Mouse (Mus musculus) midbrain, embryonic 12.5 days (tissue): ENCODE measurements around the gene Snx11. TPM values are rescaled to one million over a fixed set of nuclear protein-coding genes. Genes with fewer than 3 reads are reported as not detected.
"Not testable (repeated sequence)": the region's sequence is repeated elsewhere in the genome, so short reads cannot be mapped to it uniquely, and the experiment has no call there.

Experiments used
- ATAC-seq: fragments of 200-750 bp; cut with Nextera tagmentation; 2 replicates; pipeline ENCODE4 v1.8.0; 2017; ENCODE audit warnings: low read depth, moderate TSS enrichment, moderate library complexity; ENCODE audit not compliant: low FRiP score
- H3K27ac ChIP-seq: fragments of 300-500 bp; sonication (generic); replicated peaks from 2 replicates; pipeline ENCODE4 v1.5.1; 2016; ENCODE audit warnings: mild to moderate bottlenecking
- H3K27me3 ChIP-seq: fragments of 300-500 bp; sonication (generic); 2 replicates; pipeline ENCODE4 v1.6.1; 2016; ENCODE audit warnings: mild to moderate bottlenecking
- H3K36me3 ChIP-seq: fragments of 300-500 bp; sonication (generic); 2 replicates; pipeline ENCODE4 v1.6.1; 2016
- H3K4me1 ChIP-seq: fragments of 300-500 bp; sonication (generic); 2 replicates; pipeline ENCODE4 v1.6.1; 2016
- H3K4me2 ChIP-seq: fragments of 300-500 bp; sonication (generic); replicated peaks from 2 replicates; pipeline ENCODE4 v1.6.1; 2016; ENCODE audit warnings: mild to moderate bottlenecking, moderate library complexity
- H3K4me3 ChIP-seq: fragments of 300-500 bp; sonication (generic); 2 replicates; pipeline ENCODE4 v1.5.1; 2016; ENCODE audit warnings: mild to moderate bottlenecking
- H3K9ac ChIP-seq: fragments of 300-500 bp; sonication (generic); replicated peaks from 2 replicates; pipeline ENCODE4 v1.6.1; 2016; ENCODE audit warnings: mild to moderate bottlenecking, moderate library complexity
- H3K9me3 ChIP-seq: fragments of 300-500 bp; sonication (generic); 2 replicates; pipeline ENCODE4 v1.6.1; 2016; ENCODE audit warnings: mild to moderate bottlenecking
- WGBS: fragments of 180-500 bp; shearing (Covaris S2); methylation state at CpG from one replicate; pipeline ENCODE4 v1.1.7; 2016; 5-methylcytosine and 5-hydroxymethylcytosine counted together
- polyA plus RNA-seq: library from polyadenylated mRNA; unstranded; fragments of >200 nt; fragmentation: Nextera tagmentation; extraction: Ambion mirVana; gene quantifications from 2 replicates; pipeline ENCODE4 v1.2.1, GENCODE M21; 2016

Gene Snx11
- polyA plus RNA-seq, 1 experiment from 2014 or later, result 40.1 TPM

DNA sequence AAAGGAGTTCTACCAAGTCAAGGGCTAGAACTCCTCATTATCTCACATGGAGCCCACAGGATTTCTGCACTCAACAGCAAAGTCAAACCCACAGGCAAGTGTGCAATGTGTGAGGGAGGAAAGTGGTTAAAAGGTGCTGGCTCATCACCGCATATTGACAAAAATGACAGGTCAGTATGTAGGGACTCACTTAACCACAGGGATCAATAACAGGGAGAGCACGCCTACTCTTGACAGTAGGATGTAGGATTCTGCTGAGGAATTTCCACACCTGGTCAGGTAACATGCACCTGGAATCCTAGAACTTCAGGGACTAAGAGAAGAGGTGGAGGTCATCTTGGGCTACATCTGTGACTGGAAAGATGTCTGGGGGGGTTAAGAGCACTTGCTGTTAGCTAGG, 38.5 kb upstream of the Snx11 start:
- WGBS, result 95% methylated on average over 2 of the region's 2 CpGs
- no peak overlapping the region for H3K4me3 ChIP-seq
- no peak for ATAC-seq
- H3K36me3 ChIP-seq, result peaks cover 80% of the 10 kb centered on the region
- H3K27ac ChIP-seq, result no peak overlapping the region
- no peak overlapping the region for H3K9ac ChIP-seq
- no peaks in the 10 kb centered on the region for H3K27me3 ChIP-seq
- no peak overlapping the region for H3K4me2 ChIP-seq
- H3K9me3 ChIP-seq, result no peaks in the 10 kb centered on the region
- no peaks in the 10 kb centered on the region for H3K4me1 ChIP-seq

DNA sequence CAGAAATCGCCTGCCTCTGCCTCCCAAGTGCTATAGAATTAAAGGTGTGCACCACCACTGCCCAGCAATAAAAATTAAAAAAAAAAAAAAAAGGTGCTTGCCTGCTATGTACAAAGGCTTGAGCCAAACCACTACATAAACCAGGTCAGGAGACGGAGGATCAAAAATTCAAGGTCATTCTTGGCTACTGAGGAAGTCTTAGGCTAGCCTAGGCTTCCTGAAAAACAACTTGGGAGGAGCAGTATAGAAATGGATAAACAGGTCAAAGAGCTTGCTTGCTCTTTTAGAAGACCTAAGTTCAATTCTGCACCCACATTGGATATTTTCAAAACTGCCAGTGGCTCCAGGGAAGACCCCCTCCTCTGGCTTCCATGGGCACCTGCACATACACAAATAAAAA, 37.1 kb upstream of the Snx11 start:
- Histone ChIP-seq H3K27me3 (no peaks in the 10 kb centered on the region), H3K4me1 (no peaks in the 10 kb centered on the region), H3K36me3 (peaks cover 79% of the 10 kb centered on the region), H3K4me2 (no peak overlapping the region), H3K27ac (no peak overlapping the region), H3K9ac (no peak overlapping the region), H3K9me3 (no peaks in the 10 kb centered on the region), H3K4me3 (no peak overlapping the region)
- WGBS, result 94% methylated on average over 2 of the region's 2 CpGs
- no peak for ATAC-seq

DNA sequence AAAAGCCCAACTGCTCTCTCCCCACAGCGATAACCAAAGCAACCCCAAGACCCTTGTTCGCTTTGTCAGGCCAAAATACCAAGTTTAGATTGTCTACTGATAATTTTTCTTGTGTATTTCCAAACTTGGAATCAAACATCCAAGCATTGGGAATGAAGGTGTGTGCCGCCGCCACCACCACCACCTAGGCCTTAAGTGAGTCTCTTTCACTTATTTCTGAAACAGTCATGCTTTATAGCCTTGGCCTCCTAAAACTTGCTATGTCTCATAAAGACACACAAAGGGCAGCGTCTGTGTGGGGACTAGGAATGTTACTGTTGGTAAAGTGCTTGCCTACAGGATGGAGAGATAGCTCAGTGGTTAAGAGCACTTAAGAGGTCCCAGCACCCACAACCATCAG, 36.6 kb upstream of the Snx11 start:
- ATAC-seq, result no peak
- no peaks in the 10 kb centered on the region for H3K9me3 ChIP-seq
- no peak overlapping the region for H3K4me3 ChIP-seq
- peaks cover 79% of the 10 kb centered on the region for H3K36me3 ChIP-seq
- no peak overlapping the region for H3K27ac ChIP-seq
- no peaks in the 10 kb centered on the region for H3K4me1 ChIP-seq
- H3K27me3 ChIP-seq, result no peaks in the 10 kb centered on the region
- no peak overlapping the region for H3K9ac ChIP-seq
- 93% methylated on average over 5 of the region's 5 CpGs for WGBS
- H3K4me2 ChIP-seq, result no peak overlapping the region

DNA sequence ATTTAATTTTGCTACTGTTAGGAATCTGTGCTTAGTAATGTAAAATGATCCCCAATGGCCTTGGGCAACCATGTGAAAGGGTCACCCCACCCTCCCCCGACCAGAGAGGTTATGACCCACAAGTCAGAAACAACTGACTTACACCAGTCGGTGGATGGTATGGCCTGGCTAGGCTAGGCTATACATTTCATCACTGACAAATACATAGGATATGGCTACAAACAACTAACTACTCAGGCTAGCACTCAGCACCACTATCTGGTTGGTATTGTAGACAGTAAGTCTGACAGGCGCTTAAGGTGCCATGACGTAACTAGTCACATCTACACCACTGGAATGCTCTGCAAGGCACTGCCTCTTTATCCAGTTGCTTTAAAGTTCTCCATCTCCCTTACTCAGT, 36.1 kb upstream of the Snx11 start:
- Histone ChIP-seq H3K9me3 (no peaks in the 10 kb centered on the region), H3K27ac (no peak overlapping the region), H3K9ac (no peak overlapping the region), H3K4me1 (no peaks in the 10 kb centered on the region), H3K27me3 (no peaks in the 10 kb centered on the region), H3K4me2 (no peak overlapping the region), H3K36me3 (peaks cover 79% of the 10 kb centered on the region), H3K4me3 (no peak overlapping the region)
- ATAC-seq, result no peak
- 95% methylated on average over 4 of the region's 4 CpGs for WGBS

DNA sequence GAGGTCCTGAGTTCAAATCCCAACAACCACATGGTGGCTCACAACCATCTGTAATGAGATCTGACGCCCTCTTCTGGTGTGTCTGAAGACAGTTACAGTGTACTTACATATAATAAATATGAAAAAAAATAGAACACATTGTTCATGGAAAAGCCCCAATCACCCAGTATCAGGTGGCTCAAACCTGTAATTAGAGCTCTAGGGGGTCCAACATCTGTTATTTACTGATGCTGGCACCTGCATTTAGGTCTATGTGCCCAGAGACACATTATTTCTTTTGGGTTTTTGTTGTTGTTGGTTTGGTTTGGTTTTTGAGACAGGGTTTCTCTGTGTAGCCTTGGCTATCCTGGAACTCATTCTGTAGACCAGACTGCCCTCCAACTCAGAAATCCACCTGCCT, 33.8 kb upstream of the Snx11 start:
- not testable (repeated sequence) for H3K27me3 ChIP-seq, H3K4me2 ChIP-seq, H3K4me3 ChIP-seq, H3K4me1 ChIP-seq, H3K9ac ChIP-seq, H3K9me3 ChIP-seq, ATAC-seq, H3K27ac ChIP-seq
- peaks cover 70% of the 10 kb centered on the region for H3K36me3 ChIP-seq
- WGBS, result 79% methylated on average over 1 of the region's 1 CpGs

DNA sequence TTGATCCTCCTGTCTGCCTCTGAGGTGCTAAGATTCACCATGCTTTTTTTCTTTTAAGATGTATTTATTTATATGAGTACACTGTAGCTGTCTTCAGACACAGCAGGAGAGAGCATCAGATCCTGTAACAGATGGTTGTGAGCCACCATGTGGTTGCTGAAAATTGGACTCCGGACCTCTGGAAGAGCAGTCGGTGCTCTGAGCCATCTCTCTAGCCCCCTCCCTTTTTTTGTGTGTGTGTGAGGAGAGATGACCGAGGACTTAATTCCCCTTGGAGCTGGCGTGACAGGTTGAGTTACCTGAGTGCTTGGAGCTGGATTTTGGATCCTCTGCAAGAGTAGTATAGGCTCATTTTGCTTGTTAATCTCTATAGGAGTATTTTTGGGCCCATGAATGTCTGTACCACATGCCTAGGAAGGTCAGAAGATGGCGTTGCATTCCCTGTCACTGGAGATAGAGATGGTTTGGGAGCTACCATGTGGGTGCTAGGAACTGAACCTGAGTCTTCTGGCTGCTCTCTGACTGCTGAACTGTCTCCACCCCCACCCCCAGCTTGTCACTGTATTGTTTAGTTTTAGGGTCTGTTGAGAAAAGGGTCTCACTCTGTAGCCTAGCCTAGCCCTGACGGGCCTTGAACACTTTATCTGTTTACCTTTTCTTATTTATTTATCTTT, 32.3 kb upstream of the Snx11 start:
- H3K36me3 ChIP-seq, result peaks cover 78% of the 10 kb centered on the region
- WGBS, result 96% methylated on average over 6 of the region's 6 CpGs
- H3K9ac ChIP-seq, result no peak overlapping the region
- H3K4me1 ChIP-seq, result no peaks in the 10 kb centered on the region
- H3K27me3 ChIP-seq, result no peaks in the 10 kb centered on the region
- H3K4me2 ChIP-seq, result no peak overlapping the region
- H3K4me3 ChIP-seq, result no peak overlapping the region
- H3K27ac ChIP-seq, result no peak overlapping the region
- H3K9me3 ChIP-seq, result no peaks in the 10 kb centered on the region
- no peak for ATAC-seq

DNA sequence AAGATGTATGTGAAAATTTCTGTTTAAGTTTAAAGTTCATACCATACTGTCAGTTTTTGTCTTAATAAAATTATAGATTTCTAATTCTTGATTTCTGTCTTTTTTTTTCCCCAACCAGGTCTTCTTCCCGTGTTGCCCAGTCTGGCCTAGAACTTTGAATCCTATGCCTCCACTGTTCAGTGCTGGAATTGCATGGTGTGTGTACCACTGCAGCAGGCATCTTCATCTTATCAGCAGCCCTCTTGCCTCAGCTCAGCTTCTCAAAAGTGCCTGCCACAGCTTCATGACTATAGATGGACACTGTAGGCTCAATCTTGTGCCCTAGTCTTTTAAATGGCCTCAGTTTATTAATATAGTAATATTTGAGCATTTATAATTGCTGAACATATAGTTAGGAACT, 30.7 kb upstream of the Snx11 start:
- Histone ChIP-seq H3K4me2 (no peak overlapping the region), H3K36me3 (peaks cover 88% of the 10 kb centered on the region), H3K9ac (no peak overlapping the region), H3K4me3 (no peak overlapping the region), H3K27me3 (no peaks in the 10 kb centered on the region), H3K27ac (no peak overlapping the region), H3K9me3 (no peaks in the 10 kb centered on the region), H3K4me1 (no peaks in the 10 kb centered on the region)
- ATAC-seq, result no peak
- WGBS, result 60% methylated on average over 1 of the region's 1 CpGs

DNA sequence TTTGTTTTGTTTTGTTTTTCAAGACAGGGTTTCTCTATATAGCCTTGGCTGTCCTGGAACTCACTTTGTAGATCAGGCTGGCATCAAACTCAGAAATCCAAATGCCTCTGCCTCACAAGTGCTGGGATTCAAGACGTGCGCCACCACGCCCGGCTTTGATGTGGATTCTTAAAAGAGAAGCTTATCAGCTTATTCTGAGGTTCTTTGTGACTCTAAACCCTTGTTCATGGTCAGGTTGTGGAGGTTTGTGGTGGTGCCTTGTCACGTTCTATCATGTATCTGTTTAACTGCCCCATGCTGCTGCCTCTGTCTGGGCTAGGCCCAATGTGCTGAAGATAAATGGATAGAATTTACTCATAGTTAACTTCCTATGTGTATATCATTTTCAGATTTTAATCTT, 28.2 kb upstream of the Snx11 start:
- no peak for ATAC-seq
- Histone ChIP-seq H3K27ac (no peak overlapping the region), H3K4me1 (no peaks in the 10 kb centered on the region), H3K4me3 (no peak overlapping the region), H3K36me3 (peaks cover 91% of the 10 kb centered on the region), H3K9ac (no peak overlapping the region), H3K9me3 (no peaks in the 10 kb centered on the region), H3K27me3 (no peaks in the 10 kb centered on the region), H3K4me2 (no peak overlapping the region)
- WGBS, result 90% methylated on average over 5 of the region's 5 CpGs

DNA sequence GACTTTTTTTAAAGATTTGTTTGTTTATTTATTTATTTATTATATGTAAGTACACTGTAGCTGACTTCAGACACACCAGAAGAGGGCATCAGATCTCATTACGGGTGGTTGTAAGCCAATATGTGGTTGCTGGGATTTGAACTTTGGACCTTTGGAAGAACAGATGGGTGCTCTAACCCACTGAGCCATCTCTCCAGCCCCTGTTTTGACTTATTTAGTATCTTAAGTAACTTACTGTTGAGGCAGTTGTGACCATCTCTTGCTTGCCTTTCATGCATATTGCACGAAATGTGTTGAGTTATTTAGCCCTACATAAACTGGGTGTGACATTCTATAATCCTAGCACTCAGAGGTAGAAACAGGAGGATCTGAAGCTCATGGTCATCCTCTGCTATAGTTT, 22.2 kb upstream of the Snx11 start:
- Histone ChIP-seq H3K4me3 (no peak overlapping the region), H3K27ac (no peak overlapping the region), H3K4me2 (no peak overlapping the region), H3K4me1 (0 out of 2 replicates have a peak, but pooled peaks cover 2% of the 10 kb centered on the region), H3K27me3 (no peaks in the 10 kb centered on the region), H3K36me3 (peaks cover 65% of the 10 kb centered on the region), H3K9me3 (no peaks in the 10 kb centered on the region), H3K9ac (no peak overlapping the region)
- 89% methylated on average over 2 of the region's 2 CpGs for WGBS
- no peak for ATAC-seq

DNA sequence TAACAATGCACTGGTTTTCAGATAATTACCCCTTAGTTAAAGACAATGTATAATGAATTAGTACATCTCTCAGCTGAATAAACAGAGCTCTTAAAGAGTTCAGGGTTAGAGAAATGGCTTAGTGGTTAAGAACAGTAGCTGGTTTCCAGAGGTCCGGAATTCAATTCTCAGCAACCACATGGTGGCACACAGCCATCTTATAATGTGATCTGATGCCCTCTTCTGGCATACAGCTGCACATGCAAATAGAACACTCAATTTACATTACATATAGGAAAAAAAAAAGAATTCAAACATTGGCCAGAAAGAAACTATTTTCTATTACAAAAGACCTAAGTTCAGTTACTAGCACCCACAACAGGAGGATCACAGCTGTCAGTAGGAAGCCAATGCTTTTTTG, 19.2 kb upstream of the Snx11 start:
- Histone ChIP-seq H3K9ac (no peak overlapping the region), H3K4me2 (no peak overlapping the region), H3K27ac (no peak overlapping the region), H3K4me1 (peaks cover 18% of the 10 kb centered on the region), H3K27me3 (no peaks in the 10 kb centered on the region), H3K4me3 (no peak overlapping the region), H3K36me3 (peaks cover 36% of the 10 kb centered on the region), H3K9me3 (no peaks in the 10 kb centered on the region)
- WGBS, result 80% methylated on average over 1 of the region's 1 CpGs
- ATAC-seq, result no peak

DNA sequence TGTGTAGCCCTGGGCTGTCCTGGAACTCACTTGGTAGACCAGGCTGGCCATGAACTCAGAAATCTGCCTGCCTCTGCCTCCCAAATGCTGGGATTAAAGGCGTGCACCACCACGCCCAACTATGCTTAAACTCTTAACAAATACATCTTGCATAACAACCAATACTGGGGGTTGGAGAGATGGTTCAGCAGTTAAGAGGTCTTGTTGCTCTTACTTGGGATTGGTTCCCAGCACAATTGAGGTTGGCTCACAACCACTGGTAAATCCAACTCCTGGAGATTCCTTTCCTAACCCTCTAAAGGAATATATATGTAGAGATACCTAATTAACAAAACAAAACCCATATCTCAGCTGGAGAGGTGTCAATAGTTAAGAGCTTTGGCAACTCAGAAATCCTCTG, 18.7 kb upstream of the Snx11 start:
- Histone ChIP-seq H3K4me3 (no peak overlapping the region), H3K9ac (no peak overlapping the region), H3K27me3 (no peaks in the 10 kb centered on the region), H3K27ac (no peak overlapping the region), H3K4me1 (peaks cover 21% of the 10 kb centered on the region), H3K36me3 (peaks cover 31% of the 10 kb centered on the region), H3K4me2 (no peak overlapping the region), H3K9me3 (no peaks in the 10 kb centered on the region)
- 100% methylated on average over 2 of the region's 2 CpGs for WGBS
- no peak for ATAC-seq

DNA sequence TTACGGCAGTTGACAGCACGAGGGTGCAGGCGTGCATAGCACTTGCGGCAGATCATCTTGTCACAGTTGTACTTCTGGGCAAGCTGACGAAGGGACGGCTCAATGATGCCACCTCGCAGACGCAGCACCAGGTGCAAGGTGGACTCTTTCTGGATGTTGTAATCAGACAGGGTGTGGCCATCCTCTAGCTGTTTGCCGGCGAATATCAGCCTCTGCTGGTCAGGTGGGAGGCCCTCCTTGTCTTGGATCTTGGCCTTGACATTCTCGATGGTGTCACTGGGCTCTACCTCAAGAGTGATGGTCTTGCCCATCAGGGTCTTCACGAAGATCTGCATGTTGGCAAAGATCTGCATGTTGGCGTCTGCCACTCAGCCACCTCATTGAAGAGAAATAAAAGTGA, 18.1 kb upstream of the Snx11 start:
- Histone ChIP-seq H3K4me3 (no peak overlapping the region), H3K9me3 (no peaks in the 10 kb centered on the region), H3K9ac (no peak overlapping the region), H3K4me1 (peaks cover 27% of the 10 kb centered on the region), H3K36me3 (peaks cover 26% of the 10 kb centered on the region), H3K4me2 (no peak overlapping the region), H3K27me3 (no peaks in the 10 kb centered on the region), H3K27ac (no peak overlapping the region)
- WGBS, result 92% methylated on average over 13 of the region's 13 CpGs
- ATAC-seq, result no peak

DNA sequence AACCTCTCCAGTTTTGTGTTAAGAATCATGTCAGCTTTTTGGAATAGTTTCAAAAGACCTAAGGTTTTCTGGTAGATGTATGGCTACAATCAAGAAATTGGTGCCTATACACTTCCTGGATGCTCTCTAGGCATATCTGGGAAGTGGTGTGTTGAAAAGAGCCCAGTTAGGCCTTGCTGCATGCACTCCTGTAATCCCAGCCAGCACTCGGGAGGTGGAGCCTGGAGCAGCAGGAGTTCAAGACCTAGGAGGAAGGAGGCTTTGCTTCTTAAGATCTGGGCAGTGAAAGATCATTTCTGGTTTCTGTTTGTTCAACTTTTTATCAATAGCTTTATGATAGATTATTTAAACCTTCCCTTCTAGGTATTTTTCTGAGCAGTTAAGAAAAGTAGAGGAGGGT, 13.3 kb upstream of the Snx11 start:
- 9% methylated on average over 1 of the region's 1 CpGs for WGBS
- Histone ChIP-seq H3K36me3 (peaks cover 5% of the 10 kb centered on the region), H3K4me3 (peak overlapping the region; percentile 93), H3K4me2 (peak overlapping the region; percentile 87), H3K27me3 (no peaks in the 10 kb centered on the region), H3K9ac (0 out of 2 replicates have a peak overlapping the region, but pooled peaks have one; percentile 93), H3K4me1 (peaks cover 32% of the 10 kb centered on the region), H3K9me3 (no peaks in the 10 kb centered on the region), H3K27ac (no peak overlapping the region)
- no peak for ATAC-seq
